Mouse (Mus musculus) right cerebral cortex, postnatal 14 days (tissue): ENCODE data around the gene Nrg3.
"Not testable (repeated sequence)": the region's sequence is repeated elsewhere in the genome, so short reads cannot be mapped to it uniquely, and the experiment has no call there.

ENCODE experiments used
- DNase-seq: peaks from one replicate; pipeline ENCODE4 v3.0.0; 2022

Nrg3 gene

DNA sequence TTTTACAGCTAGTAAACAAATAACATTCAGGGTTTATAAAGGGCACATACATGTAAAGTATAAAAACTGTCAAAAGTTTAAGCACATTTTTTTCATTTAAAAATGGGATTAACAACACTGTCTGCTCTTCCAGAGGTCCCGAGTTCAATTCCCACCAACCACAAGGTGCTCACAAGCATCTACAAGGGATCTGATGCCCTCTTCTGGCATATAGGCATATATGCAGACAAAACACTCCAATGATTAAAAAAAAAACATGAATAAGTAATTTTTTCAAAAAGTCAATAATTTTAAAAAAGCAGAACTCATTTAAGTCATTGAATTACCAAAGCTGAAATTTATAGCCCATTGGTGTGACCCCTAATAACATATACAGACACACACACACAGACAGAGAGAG, 878.6 kb downstream of the Nrg3 start:
- DNase-seq: no peak

DNA sequence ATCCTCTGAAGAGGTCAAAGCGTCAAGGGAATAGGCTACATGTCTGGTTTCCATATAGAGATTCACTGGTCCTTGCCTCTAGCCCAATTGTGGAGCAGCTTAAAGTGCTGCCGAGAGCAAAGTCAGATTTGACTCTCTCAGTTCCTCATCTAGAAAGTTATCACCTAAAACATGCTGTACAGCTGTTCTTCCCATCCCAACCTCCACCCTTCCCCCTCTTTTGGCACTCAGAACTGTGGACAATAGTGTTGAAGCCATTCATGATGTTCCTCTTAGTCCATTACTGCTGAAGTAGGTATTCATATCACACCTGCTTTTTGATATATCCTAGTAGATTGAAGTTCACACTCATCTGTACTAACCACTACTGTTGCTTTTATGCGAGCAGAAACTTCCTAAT, 896.1 kb downstream of the Nrg3 start:
- DNase-seq: no peak

DNA sequence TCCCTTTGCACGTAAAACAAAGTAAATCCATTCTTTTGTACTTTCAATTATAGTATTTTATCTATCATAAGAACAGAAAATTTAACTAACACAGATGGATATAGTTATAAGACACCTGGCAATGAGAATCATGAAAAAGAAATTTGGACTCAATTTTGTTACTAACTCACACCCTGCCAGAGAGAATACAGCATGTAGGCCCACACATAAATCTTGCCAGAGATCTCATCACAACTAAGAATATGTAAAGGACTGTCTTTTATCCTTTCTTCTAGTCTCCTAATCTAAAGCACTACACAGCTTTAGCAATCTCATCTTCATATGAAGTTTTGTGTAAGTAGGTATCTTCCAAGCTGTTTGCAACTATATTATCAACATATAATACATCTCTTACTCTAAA, 904.7 kb downstream of the Nrg3 start:
- DNase-seq: no peak

DNA sequence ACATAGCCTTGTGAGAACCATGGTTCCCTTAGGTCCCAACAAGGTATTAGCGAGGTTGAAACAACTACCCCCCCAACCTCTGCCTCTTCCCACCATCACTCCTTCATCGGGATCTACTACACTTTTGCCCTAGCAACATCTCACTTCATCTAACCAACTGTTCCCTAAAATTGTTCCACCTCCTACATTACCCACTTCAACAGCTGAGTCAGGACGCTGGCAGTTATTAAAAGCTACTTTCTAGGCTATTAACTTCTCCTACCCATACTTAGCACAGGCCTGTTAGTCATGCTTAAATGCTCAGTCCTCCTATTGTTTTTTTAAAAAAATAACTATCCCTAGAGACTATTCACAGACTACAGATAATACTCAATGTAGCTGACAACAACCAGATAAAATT, 906.7 kb downstream of the Nrg3 start:
- DNase-seq: no peak

DNA sequence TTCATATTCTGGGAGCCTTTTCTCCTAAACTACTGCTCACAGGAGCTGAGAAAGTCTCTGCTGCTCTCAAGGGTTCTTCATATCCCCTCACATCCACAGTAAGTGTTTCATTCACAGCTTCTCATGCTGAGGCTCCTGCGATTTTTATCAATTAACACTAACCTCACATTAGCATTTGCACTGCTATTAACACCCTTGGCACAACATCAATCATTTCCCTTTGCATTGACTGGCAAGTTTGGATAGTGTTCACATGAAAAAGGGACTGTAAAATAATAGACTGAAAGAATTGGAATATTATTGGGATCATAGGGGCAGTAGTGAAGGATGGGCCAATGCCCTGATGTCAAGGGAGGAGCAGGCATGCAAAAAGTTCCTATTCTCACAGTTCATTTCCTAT, 918.3 kb downstream of the Nrg3 start:
- no peak for DNase-seq

DNA sequence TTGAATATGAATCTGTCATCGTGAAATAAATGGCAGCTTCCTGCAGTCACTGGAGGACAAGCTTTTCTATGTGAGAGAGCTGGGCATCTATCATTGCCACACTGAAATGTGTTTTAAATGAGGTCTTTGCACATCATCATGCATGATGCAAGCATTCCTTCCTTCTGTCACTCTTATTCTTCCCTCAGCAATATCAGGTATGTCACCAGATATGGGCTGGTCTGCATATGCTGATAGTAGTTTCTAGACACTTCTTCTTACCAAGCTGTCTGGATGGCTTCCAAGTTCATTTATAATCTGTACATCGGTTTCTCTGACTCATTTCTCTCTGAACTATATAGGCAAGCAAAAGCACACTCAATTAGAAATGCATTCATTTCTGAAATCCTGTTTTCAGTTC, 925.6 kb downstream of the Nrg3 start:
- DNase-seq: no peak

DNA sequence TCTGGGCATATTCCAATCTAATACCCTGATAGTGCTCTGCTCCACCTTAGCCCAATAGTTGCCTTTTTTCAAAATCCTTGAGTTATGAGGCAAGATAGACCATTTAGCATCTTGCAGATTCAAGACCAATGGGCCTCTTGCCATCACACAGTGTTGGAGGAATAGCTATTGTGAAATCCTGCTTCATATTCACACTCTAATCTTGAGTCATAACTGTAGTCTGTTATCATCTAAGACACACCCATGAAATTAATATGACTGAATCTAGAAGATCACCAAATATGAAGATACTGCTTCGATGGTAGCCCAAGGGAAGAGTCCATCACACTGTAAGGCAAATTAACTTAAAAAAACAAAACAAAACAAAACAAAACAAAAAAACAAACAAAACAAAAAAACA, 937.7 kb downstream of the Nrg3 start:
- DNase-seq: no peak

DNA sequence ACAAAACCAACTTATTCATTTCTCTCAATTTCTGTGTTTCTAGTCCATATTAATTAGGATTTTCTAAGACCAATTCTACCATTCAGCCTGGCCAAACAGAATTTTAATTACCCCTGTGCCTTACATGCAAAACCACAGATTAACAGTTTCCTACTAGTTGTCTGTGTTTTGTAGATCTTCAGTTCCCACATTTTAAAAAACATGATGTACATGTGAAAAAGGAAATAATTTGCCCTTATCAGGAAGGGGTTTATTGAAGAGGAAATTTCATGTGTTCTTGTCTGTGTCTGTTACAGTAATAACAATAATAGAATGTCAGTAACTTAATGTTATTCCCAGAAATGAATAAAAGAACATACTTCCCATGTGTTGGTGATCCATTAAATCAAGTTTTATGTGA, 939.4 kb downstream of the Nrg3 start:
- DNase-seq: no peak

DNA sequence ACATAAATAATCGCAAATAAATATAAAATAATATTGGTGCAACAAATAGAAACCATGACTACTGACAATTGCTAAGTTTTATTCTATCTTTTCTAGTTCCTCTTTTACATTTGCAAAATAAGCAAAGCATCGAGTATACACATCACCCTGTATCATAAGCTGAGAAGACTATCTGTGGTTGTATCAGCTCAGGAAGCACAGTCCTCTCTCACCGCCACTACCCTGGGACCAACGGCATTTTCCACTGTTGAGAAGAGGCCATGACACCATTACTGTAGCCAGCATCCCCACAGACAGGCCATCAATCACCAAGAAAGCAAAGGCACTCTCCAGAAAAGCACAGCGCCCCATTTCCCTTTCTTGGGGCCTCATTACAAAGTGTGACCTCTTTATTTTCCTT, 956.7 kb downstream of the Nrg3 start:
- DNase-seq: no peak

DNA sequence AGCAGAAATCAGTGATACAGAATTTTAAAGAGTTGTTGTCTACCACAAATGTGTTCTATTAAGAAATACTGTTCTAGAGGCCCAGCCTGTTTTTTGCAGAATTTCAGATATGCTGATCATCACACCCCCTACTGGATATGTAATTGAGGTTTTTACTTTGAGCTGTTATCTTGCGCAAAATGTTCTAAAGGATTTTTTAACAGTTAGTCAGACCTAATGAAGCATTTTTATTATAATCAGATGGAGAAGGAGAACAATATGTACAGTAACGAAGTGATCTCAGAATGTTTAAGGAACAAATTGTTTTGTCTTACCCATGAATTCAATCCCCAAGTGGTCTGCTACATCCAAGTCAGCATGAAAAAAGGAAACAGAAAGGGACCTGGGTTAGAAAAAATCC, 963.9 kb downstream of the Nrg3 start:
- no peak for DNase-seq

DNA sequence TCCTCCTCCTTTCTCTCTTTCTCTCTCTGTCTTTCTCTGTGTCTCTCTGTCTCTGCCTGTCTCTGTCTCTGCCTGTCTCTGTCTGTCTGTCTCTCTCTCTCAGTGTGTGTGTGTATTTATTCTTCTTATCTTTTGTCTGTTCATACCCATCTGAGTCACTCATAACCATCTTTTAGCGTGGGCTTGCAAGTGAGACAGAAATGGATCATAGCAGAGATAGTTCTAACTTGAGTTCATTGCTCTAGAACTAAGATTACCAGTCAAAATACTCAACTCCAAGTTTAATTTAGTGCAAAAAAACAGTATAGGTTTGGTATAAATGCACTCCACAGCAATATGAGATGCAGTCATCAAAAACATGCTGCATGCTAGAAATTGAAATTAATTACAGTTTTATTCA, 977.9 kb downstream of the Nrg3 start:
- no peak for DNase-seq

DNA sequence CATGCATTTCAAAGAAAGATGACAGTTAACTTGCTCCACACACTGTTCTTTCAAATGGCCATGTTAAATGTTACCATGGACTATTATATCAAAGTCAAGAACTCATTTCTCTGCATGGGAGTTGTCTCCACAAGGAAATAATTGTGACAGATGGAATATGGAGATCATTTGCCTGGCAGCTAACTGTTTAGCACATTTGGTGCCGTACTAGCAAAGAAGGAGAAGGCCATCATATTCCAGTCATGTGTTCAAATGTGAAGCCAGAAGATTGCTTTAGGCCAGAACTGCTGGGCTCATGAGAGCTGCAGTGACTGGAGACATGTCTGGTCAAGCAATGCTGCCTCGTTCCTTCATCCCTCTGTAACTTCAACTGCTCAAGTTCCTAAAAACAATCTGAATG, 1025.8 kb downstream of the Nrg3 start:
- no peak for DNase-seq

DNA sequence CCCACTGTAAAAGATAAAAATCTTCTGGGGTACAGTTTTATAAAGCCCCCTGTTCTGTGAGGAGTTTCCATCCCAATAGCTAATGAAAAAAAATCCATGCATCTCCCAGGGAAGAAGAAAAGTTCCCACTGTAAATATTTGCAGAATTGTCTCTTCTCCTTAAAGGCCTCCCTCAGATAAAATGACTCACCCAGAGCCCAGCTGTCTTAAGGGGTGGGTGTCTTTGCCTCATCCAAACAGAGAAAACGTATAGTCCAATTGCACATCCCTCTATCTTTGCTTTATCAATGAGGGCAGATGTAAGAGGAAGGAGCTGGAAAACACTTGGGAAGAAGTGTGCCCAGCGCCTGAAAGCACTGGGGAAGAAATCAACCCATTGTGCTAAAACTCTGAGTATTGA, 1028.1 kb downstream of the Nrg3 start:
- no peak for DNase-seq

DNA sequence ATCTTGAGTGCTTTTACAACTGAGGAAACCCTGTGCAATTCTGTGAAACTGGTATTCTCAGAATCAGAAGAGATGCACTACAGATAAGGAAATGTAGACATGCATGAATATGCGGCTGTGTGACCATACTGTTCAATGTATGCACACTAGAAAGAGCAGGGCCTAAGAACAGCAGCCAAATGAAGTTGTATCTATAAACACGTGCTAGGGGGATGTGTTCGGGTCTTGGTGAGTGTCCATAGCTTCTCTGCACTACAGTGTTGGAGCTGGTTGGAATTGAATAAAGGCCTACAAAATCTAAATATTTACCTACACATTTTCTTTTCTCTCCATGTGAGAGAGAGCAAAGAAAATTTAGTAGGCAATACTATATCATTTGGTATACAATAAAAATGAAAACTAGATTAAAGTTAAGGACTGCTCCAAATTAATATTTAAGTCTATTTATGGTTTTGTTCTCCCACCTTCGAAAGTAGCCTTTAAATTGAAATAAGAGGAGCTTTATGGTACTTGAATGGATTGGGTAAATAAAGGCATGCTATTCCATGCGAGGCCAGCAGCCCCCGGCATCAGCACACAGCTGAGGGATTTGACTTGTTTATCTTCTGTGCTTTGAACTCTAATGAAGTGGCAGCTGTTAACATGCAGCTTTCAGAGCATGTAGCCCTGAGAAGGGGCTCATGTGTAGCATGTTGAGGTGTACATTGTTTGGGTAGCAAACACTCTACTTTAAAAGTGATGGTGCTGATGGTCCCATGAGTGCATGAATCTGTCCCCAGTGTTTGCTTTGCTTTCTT, 1038.9 kb downstream of the Nrg3 start:
- no peak for DNase-seq

DNA sequence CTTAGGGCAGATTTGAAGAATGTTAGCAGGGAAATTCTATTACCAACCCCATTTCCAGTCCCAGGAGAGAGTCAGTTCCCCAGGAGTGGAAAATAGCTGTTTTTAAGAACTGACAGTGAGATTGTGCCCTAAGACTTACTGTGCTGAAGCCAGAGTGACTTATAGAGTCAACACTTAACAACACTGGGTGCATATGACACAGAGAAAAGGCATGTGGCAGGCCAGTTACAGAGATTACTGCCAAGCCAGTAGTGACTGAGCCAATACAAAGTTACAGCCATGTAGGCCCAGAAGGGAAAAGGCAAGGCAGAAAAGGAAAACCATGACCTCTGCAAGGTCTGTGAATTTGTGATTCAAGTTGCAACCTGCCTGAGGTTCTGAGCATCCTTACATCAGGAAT, 1098.2 kb downstream of the Nrg3 start:
- no peak for DNase-seq

DNA sequence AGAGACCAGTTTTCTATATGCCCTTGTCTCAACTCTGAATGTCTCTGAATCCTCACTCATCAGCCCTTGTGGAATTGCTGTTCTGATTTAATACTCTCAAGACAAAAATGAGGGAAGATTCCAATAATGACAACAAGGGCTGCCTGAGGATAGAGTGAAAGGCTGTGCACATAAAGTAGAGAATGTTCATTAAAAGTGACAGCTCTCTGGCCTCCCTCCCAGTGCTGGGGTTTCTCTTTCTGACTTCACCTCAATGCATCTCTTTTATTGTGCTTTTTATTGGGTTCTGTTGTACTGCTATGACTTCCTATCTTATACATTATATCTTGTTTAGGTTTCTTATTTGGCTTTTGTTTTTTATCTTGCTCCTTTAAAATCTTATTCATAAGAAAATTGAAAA, 1131.9 kb downstream of the Nrg3 start:
- DNase-seq: no peak

DNA sequence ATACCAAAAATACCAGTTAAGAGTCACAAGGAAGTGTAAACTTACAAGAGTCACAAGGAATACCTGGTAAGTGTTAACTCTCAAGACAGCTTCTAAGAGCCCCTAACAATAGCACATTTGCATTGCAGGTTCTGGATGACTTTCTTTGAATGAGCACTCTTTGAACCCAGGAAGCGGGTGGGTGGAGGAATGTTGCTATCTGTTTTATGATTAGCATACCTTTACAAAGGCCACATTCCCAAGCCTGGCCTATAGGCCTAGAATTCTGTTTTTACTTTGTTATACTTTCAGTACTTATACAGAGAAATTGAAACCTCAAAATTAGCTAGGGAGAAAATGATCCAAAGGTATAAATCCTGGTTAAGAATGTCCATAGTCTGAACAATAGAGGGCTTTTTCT, 1150.0 kb downstream of the Nrg3 start:
- not testable (repeated sequence) for DNase-seq

DNA sequence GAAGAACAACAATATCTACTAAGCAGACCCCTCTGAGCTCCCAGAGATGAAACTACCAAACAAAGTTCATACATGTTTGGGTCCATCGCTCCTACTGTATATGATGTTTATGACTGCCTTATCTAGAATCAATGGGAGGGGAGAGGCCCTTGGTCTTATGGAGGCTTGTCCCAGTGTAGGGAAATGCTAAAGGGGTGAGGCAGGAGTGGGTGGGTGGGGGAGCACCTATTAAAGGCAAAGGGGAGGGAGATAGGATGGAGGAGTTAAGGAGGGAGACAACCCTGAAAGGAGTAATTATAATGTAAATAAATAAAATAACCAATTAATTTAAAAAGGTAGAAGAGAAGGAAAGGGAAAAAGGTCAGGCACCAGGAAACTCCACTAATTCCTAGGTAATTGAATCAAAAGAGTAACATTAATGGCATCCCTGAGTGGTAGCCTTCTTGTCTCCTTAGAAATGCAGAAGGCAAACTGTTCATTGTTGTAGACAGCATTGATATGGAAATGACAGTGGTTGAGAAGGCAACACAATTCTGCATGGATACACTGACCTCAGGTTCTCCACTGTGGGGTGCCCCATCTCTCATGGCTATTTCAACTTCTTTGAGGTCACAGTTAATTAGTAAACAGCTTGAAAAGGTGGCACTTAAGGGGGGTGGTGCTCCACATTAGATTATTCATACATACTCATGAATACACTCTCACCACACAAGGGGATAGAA, 1152.1 kb downstream of the Nrg3 start:
- DNase-seq: no peak
